In genomic region chr19:41655970-41656369, GRCm38 (mm10) we compare ENCODE assay signal across 8 mouse cellular contexts.
DNase-seq lines count a peak whose midpoint lies in the region; ATAC-seq and TF ChIP-seq lines count a peak whose summit lies in the region.

No protein-coding gene starts in this region.

- 12% methylated on average over 8 of the region's 9 CpGs for WGBS in liver, embryonic 12.5 days (ENCODE audit: insufficient replicate concordance)
- 8% methylated on average over 9 of the region's 9 CpGs for WGBS in kidney, adult 2 months
- WGBS in liver, adult 2 months = 10% methylated on average over 9 of the region's 9 CpGs
- WGBS in neural tube, embryonic 11.5 days = 6% methylated on average over 9 of the region's 9 CpGs
- WGBS in stomach, postnatal 0 days = 8% methylated on average over 9 of the region's 9 CpGs

- no peak overlapping the region for H3K9ac ChIP-seq in liver, embryonic 12.5 days
- H3K9ac ChIP-seq in liver, adult 2 months (ENCODE audit: low read depth, low read length) = no peak overlapping the region
- H3K9ac ChIP-seq in neural tube, embryonic 11.5 days (ENCODE audit: low read length) = no peak overlapping the region
- H3K9ac ChIP-seq in stomach, postnatal 0 days (ENCODE audit: low read length) = no peak overlapping the region

- TF ChIP-seq EP300 in stomach, postnatal 0 days (optimal IDR thresholded peaks at IDR 0.05) = no peak

- no peak for TF ChIP-seq POLR2A in kidney, adult 2 months (IDR thresholded peaks at IDR 0.05; ENCODE audit: low read depth, low read length)
- TF ChIP-seq POLR2A in liver, adult 2 months (IDR thresholded peaks at IDR 0.05; ENCODE audit: extremely low read depth, insufficient read depth, low read length) = no peak

- H3K4me3 ChIP-seq in liver, embryonic 12.5 days = no peak overlapping the region
- no peak overlapping the region for H3K4me3 ChIP-seq in kidney, adult 2 months (ENCODE audit: insufficient read depth, low read depth, low read length)
- no peak overlapping the region for H3K4me3 ChIP-seq in liver, adult 2 months (ENCODE audit: insufficient read depth, low read depth, low read length)
- H3K4me3 ChIP-seq in neural tube, embryonic 11.5 days (ENCODE audit: low read depth, low read length) = no peak overlapping the region
- H3K4me3 ChIP-seq in stomach, postnatal 0 days (ENCODE audit: low read depth, low read length) = no peak overlapping the region

- peak; percentile 82 for TF ChIP-seq CTCF in kidney, adult 2 months (conservative IDR thresholded peaks at IDR 0.05; ENCODE audit: insufficient read depth, insufficient read length, low read depth, low read length)
- peak; percentile 78 for TF ChIP-seq CTCF in liver, adult 2 months (IDR thresholded peaks at IDR 0.05; ENCODE audit: low read depth, low read length)
- TF ChIP-seq CTCF in stomach, postnatal 0 days (IDR thresholded peaks at IDR 0.05; ENCODE audit: low read depth) = peak; percentile 91

- H3K9me3 ChIP-seq in liver, embryonic 12.5 days (replicated peaks) = no peaks in the 10 kb centered on the region
- no peaks in the 10 kb centered on the region for H3K9me3 ChIP-seq in neural tube, embryonic 11.5 days (ENCODE audit: control insufficient read depth, low read length)
- H3K9me3 ChIP-seq in stomach, postnatal 0 days (ENCODE audit: control insufficient read depth, low read length) = no peaks in the 10 kb centered on the region

- no peak overlapping the region for H3K27ac ChIP-seq in liver, embryonic 12.5 days
- no peak overlapping the region for H3K27ac ChIP-seq in kidney, adult 2 months (ENCODE audit: insufficient read depth, low read depth, low read length)
- no peak overlapping the region for H3K27ac ChIP-seq in liver, adult 2 months (replicated peaks; ENCODE audit: insufficient read depth, low read depth, low read length)
- H3K27ac ChIP-seq in neural tube, embryonic 11.5 days (ENCODE audit: low read depth, low read length) = no peak overlapping the region
- H3K27ac ChIP-seq in stomach, postnatal 0 days (replicated peaks) = no peak overlapping the region

- no peaks in the 10 kb centered on the region for H3K4me1 ChIP-seq in liver, embryonic 12.5 days
- no peaks in the 10 kb centered on the region for H3K4me1 ChIP-seq in kidney, adult 2 months (ENCODE audit: control insufficient read depth, insufficient read depth, low read length)
- H3K4me1 ChIP-seq in liver, adult 2 months (ENCODE audit: control insufficient read depth, insufficient read depth, low read length) = no peaks in the 10 kb centered on the region
- peaks cover 26% of the 10 kb centered on the region for H3K4me1 ChIP-seq in neural tube, embryonic 11.5 days (ENCODE audit: control insufficient read depth, insufficient read depth, low read length)
- H3K4me1 ChIP-seq in stomach, postnatal 0 days (replicated peaks; ENCODE audit: control insufficient read depth, insufficient read depth) = no peaks in the 10 kb centered on the region

- ATAC-seq in liver, embryonic 12.5 days = no peak
- ATAC-seq in neural tube, embryonic 11.5 days (ENCODE audit: insufficient read depth, low FRiP score, low TSS enrichment) = peak; percentile 32; the same call in 1 of the 2 replicates
- peak; percentile 48; the same call in 1 of the 2 replicates for ATAC-seq in stomach, postnatal 0 days (ENCODE audit: low FRiP score, low TSS enrichment)

- peak; percentile 61 for DNase-seq in liver
- DNase-seq in cerebellum, adult 18-20 months = peak; percentile 62 to 67
- DNase-seq in forelimb bud, embryonic 11.5 days (ENCODE audit: low read depth, low spot score) = peak; percentile 84
- DNase-seq in kidney, adult 2 months = peak; percentile 51
- DNase-seq in liver, adult 2 months (ENCODE audit: extremely low read depth, low read depth, low spot score) = peak; percentile 4
- DNase-seq in neural tube, embryonic 11.5 days (ENCODE audit: low spot score) = peak; percentile 83
- peak; percentile 70 for DNase-seq in stomach, postnatal 0 days (ENCODE audit: low spot score)

- H3K79me2 ChIP-seq in liver, adult 2 months (ENCODE audit: control insufficient read depth, insufficient read depth, low read length) = no peaks in the 10 kb centered on the region

- H3K27me3 ChIP-seq in liver, embryonic 12.5 days (replicated peaks) = peaks cover 54% of the 10 kb centered on the region
- no peaks in the 10 kb centered on the region for H3K27me3 ChIP-seq in kidney, adult 2 months (replicated peaks; ENCODE audit: control insufficient read depth, insufficient read depth, low read length)
- H3K27me3 ChIP-seq in liver, adult 2 months (ENCODE audit: control insufficient read depth, insufficient read depth, low read length) = peaks cover 3% of the 10 kb centered on the region; the same call in 1 of the 2 replicates
- peaks cover 12% of the 10 kb centered on the region; the same call in 1 of the 2 replicates for H3K27me3 ChIP-seq in neural tube, embryonic 11.5 days (ENCODE audit: control insufficient read depth, insufficient read depth, low read length)
- no peaks in the 10 kb centered on the region for H3K27me3 ChIP-seq in stomach, postnatal 0 days (ENCODE audit: control insufficient read depth, insufficient read depth, low read length)

- no peak overlapping the region for H3K4me2 ChIP-seq in liver, embryonic 12.5 days
- H3K4me2 ChIP-seq in neural tube, embryonic 11.5 days (ENCODE audit: low read depth) = no peak overlapping the region
- no peak overlapping the region for H3K4me2 ChIP-seq in stomach, postnatal 0 days (replicated peaks; ENCODE audit: low read depth)

- no peaks in the 10 kb centered on the region for H3K36me3 ChIP-seq in liver, embryonic 12.5 days
- no peaks in the 10 kb centered on the region for H3K36me3 ChIP-seq in kidney, adult 2 months (ENCODE audit: control insufficient read depth, insufficient read depth, low read length)
- H3K36me3 ChIP-seq in liver, adult 2 months (ENCODE audit: control insufficient read depth, insufficient read depth, low read length) = no peaks in the 10 kb centered on the region
- no peaks in the 10 kb centered on the region for H3K36me3 ChIP-seq in neural tube, embryonic 11.5 days (ENCODE audit: control insufficient read depth, insufficient read depth, low read length)
- no peaks in the 10 kb centered on the region for H3K36me3 ChIP-seq in stomach, postnatal 0 days (ENCODE audit: control insufficient read depth, insufficient read depth, low read length)

Comparison
In these comparisons a context has a peak if more than half of its experiments do, and no peak if none do; other contexts are left out.
1. DNase-seq: peak in every context shown above with its lines; median percentile 84 in forelimb bud, embryonic 11.5 days; 83 in neural tube, embryonic 11.5 days; 70 in stomach, postnatal 0 days; 64 in cerebellum, adult 18-20 months; 61 in liver; 51 in kidney, adult 2 months; 4 in liver, adult 2 months.